In the genomic region with DNA sequence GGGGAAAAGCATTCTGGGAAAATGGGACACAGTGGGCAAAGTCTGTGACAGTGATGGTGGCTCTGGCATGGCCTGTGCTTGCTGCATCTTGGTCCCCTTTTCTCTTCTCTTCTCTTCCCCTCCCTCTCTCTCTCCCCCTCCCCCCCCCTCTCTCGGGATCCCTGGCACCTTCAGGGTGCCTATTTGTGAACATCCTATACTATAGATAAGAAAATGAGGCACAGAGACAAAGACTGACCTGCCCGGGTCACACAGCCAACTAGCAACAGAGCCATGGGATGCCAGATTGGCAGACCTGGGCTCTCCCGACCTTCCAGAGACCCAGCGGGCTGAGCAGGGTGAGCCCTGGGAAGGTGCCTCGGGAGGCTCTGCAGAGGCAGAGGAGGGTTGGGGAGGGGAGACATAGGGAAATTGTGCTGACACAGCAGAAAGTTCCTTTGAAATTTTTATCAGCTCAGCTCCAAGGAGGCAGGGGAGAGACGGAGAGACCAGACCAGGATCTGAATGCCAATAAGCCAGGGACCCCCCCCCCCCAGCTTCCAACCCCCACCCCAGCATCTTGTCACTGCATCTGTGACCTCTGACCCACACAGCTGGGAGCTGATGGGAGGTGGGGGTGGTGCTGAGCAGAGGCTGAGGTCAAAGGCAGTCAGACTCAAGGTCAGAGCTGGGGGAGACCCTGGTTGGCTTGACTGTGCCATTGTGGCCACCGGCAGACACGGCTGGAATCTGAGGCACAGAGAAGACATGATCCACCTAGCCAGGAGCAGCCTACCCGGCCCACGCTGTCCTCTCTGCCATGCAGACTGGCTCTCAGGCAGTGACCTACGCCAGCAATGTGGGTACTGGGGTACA, we compare ENCODE assay signal across 10 mouse cellular contexts. TPM values are rescaled to one million over a fixed set of nuclear protein-coding genes. Genes with fewer than 3 reads are reported as not detected.
A peak's percentile ranks its signal among the peaks of the same experiment; 100 is the strongest.
DNase-seq lines count a peak whose midpoint lies in the region; ATAC-seq and TF ChIP-seq lines count a peak whose summit lies in the region.
"Had no signal": no experiment of that assay in that cellular context is flagged by ENCODE, and none has a peak within 500 bp of the region (broad histone marks: within the 10 kb centered on the region; RNA-seq: fewer than 3 reads in every experiment).

No protein-coding gene starts in this region.

- no peak overlapping the region for H3K27ac ChIP-seq in heart, embryonic 15.5 days
- H3K27ac ChIP-seq in olfactory bulb, adult 2 months (ENCODE audit: insufficient read depth, low read depth, low read length), result peak overlapping the region; percentile 80; the same call in 1 of the 2 replicates

- no peak for TF ChIP-seq CTCF in olfactory bulb, adult 2 months (IDR thresholded peaks at IDR 0.05; ENCODE audit: insufficient read depth, low read depth, low read length)

- TF ChIP-seq POLR2A in olfactory bulb, adult 2 months (IDR thresholded peaks at IDR 0.05; ENCODE audit: insufficient read depth, low read depth, low read length), result no peak

- peaks cover 78% of the 10 kb centered on the region for H3K4me1 ChIP-seq in heart, embryonic 15.5 days (replicated peaks)
- peaks cover 84% of the 10 kb centered on the region for H3K4me1 ChIP-seq in olfactory bulb, adult 2 months (ENCODE audit: control insufficient read depth, insufficient read depth, low read length)

- H3K27me3 ChIP-seq in heart, embryonic 15.5 days, result no peaks in the 10 kb centered on the region

- 46% methylated on average over 11 of the region's 11 CpGs for WGBS in heart, embryonic 15.5 days
- WGBS in olfactory bulb, adult 2 months, result 54% methylated on average over 11 of the region's 11 CpGs

- no peak overlapping the region for H3K4me2 ChIP-seq in heart, embryonic 15.5 days

- ATAC-seq in heart, embryonic 15.5 days (replicated peaks; ENCODE audit: insufficient number of reproducible peaks, insufficient read depth, low FRiP score, low read depth), result no peak
- no peak for ATAC-seq in megakaryocyte, adult 5-6 weeks (ENCODE audit: poor library complexity, severe bottlenecking)

- H3K4me3 ChIP-seq in heart, embryonic 15.5 days, result no peak overlapping the region
- no peak overlapping the region for H3K4me3 ChIP-seq in olfactory bulb, adult 2 months (ENCODE audit: insufficient read depth, low read depth, low read length)
- H3K4me3 ChIP-seq: limb, embryonic 12.5 days had no signal

- no peaks in the 10 kb centered on the region for H3K9me3 ChIP-seq in heart, embryonic 15.5 days (replicated peaks)
- H3K9me3 ChIP-seq: limb, embryonic 12.5 days had no signal

- H3K36me3 ChIP-seq in heart, embryonic 15.5 days, result peaks cover 7% of the 10 kb centered on the region; the same call in 1 of the 2 replicates

- H3K9ac ChIP-seq in heart, embryonic 15.5 days, result 0 out of 2 replicates have a peak overlapping the region, but pooled peaks have one; percentile 8

- DNase-seq in gastrocnemius, postnatal 25 days, result peak; percentile 7
- DNase-seq in gastrocnemius, adult 18-20 months (ENCODE audit: low spot score), result no peak
- DNase-seq in right cerebral cortex, postnatal 4 days, result peak; percentile 1
- no peak for DNase-seq in right cerebral cortex, adult 18-20 months
- DNase-seq in frontal cortex, postnatal 14 days (ENCODE audit: low spot score in 2 of 2), result no peak

RNA-seq across cellular contexts. Expression of gene Smim24, which starts 25.6 kb away (rescaled TPM):
- under 1 TPM in 1 of 2 experiments, not detected in 1; 0.67 TPM for total RNA-seq in gastrocnemius, postnatal 25 days (2021)
- total RNA-seq in gastrocnemius, adult 18-20 months (2021), result not detected
- 3.9 and 4.1 TPM in 2 replicates for polyA plus RNA-seq in heart, embryonic 15.5 days (2015; fragmentation: Nextera tagmentation; extraction: Ambion mirVana)
- polyA plus RNA-seq in olfactory bulb, adult 2 months (2012; ENCODE audit: insufficient read depth, insufficient read length, low replicate concordance, missing spikeins), result not detected in 2 replicates
- 30.6 and 34.0 TPM in 2 replicates for total RNA-seq in megakaryocyte, adult 5-6 weeks (2015)
- 6.5 and 11.5 TPM in 2 replicates for total RNA-seq in megakaryocyte, adult 5-6 weeks (2017)

RNA-seq across cellular contexts. Expression of gene Gm48552, which starts 29.6 kb away (rescaled TPM):
- under 1 TPM in 1 of 2 experiments, not detected in 1; 0.59 TPM for total RNA-seq in gastrocnemius, postnatal 25 days (2021)
- total RNA-seq in gastrocnemius, adult 18-20 months (2021), result under 1 TPM in 1 of 2 experiments, not detected in 1; 0.34 TPM
- 0.84 and 0.91 TPM in 2 replicates for polyA plus RNA-seq in heart, embryonic 15.5 days (2015; fragmentation: Nextera tagmentation; extraction: Ambion mirVana)
- not detected in 2 replicates for polyA plus RNA-seq in olfactory bulb, adult 2 months (2012; ENCODE audit: insufficient read depth, insufficient read length, low replicate concordance, missing spikeins)
- total RNA-seq in megakaryocyte, adult 5-6 weeks (2015), result not detected in 2 replicates
- total RNA-seq in megakaryocyte, adult 5-6 weeks (2017), result 0.26 and 1.4 TPM in 2 replicates
- polyA plus RNA-seq: embryonic facial prominence, embryonic 11.5 days had no signal

RNA-seq across cellular contexts. Expression of gene Gm48551, which starts 34.2 kb away (rescaled TPM):
- total RNA-seq in gastrocnemius, postnatal 25 days (2021), result 1 to 10 TPM in 1 of 2 experiments, under 1 TPM in 1; 0.78 to 1.0 TPM
- under 1 TPM; 0.57 to 0.97 TPM for total RNA-seq in gastrocnemius, adult 18-20 months (2021)
- 2.2 and 2.3 TPM in 2 replicates for polyA plus RNA-seq in heart, embryonic 15.5 days (2015; fragmentation: Nextera tagmentation; extraction: Ambion mirVana)
- not detected in 2 replicates for polyA plus RNA-seq in olfactory bulb, adult 2 months (2012; ENCODE audit: insufficient read depth, insufficient read length, low replicate concordance, missing spikeins)
- 0.83 and 2.9 TPM in 2 replicates for total RNA-seq in megakaryocyte, adult 5-6 weeks (2015)
- total RNA-seq in megakaryocyte, adult 5-6 weeks (2017), result 0.33 TPM in 1 of 2 replicates, not detected in the other

RNA-seq across cellular contexts. Expression of gene Dohh, which starts 34.2 kb away (rescaled TPM):
- total RNA-seq in gastrocnemius, postnatal 25 days (2021), result 10 to 100 TPM; 41.1 to 41.2 TPM
- 10 to 100 TPM; 41.1 to 44.1 TPM for total RNA-seq in gastrocnemius, adult 18-20 months (2021)
- polyA plus RNA-seq in heart, embryonic 15.5 days (2015; fragmentation: Nextera tagmentation; extraction: Ambion mirVana), result 65.2 and 79.9 TPM in 2 replicates
- polyA plus RNA-seq in olfactory bulb, adult 2 months (2012; ENCODE audit: insufficient read depth, insufficient read length, low replicate concordance, missing spikeins), result not detected in 2 replicates
- total RNA-seq in megakaryocyte, adult 5-6 weeks (2015), result 5.4 and 5.7 TPM in 2 replicates
- total RNA-seq in megakaryocyte, adult 5-6 weeks (2017), result 21.9 and 42.4 TPM in 2 replicates

RNA-seq across cellular contexts. Expression of gene Nfic, which starts 37.0 kb away (rescaled TPM):
- 100 to 1,000 TPM; 215 to 268 TPM for total RNA-seq in gastrocnemius, postnatal 25 days (2021)
- 100 to 1,000 TPM; 232 to 244 TPM for total RNA-seq in gastrocnemius, adult 18-20 months (2021)
- polyA plus RNA-seq in heart, embryonic 15.5 days (2015; fragmentation: Nextera tagmentation; extraction: Ambion mirVana), result 60.9 and 71.2 TPM in 2 replicates
- polyA plus RNA-seq in olfactory bulb, adult 2 months (2012; ENCODE audit: insufficient read depth, insufficient read length, low replicate concordance, missing spikeins), result not detected in 2 replicates
- 51.4 and 54.5 TPM in 2 replicates for total RNA-seq in megakaryocyte, adult 5-6 weeks (2015)
- 6.2 and 8.6 TPM in 2 replicates for total RNA-seq in megakaryocyte, adult 5-6 weeks (2017)

Comparison
In these comparisons a context has a peak if more than half of its experiments do, and no peak if none do; other contexts are left out.
1. DNase-seq: peak in gastrocnemius, postnatal 25 days (single experiment) and right cerebral cortex, postnatal 4 days (single experiment); none in gastrocnemius, adult 18-20 months (single experiment), right cerebral cortex, adult 18-20 months (single experiment) and frontal cortex, postnatal 14 days (0 of 2).
2. RNA of gene Smim24, which starts 25.6 kb away (total RNA-seq): 6.5 to 34.0 TPM in megakaryocyte, adult 5-6 weeks; 0.67 TPM in gastrocnemius, postnatal 25 days and not detected in gastrocnemius, adult 18-20 months; every median in the first group is over 4 times any median in the second.